Mouse (Mus musculus) bone marrow, adult 2 months (tissue): ENCODE data around the gene Lcor.

Experiments
- CTCF ChIP-seq: fragments of 200-500 bp; IDR thresholded peaks from 2 replicates; pipeline ENCODE4 v1.5.1; 2011; ENCODE audit warnings: low read length, control low read depth; ENCODE audit not compliant: control insufficient read depth, insufficient read depth
- POLR2A ChIP-seq: fragments of 200-500 bp; IDR thresholded peaks from 2 replicates; pipeline ENCODE4 v1.6.1; 2011; ENCODE audit warnings: low read depth, mild to moderate bottlenecking, control low read depth, low read length, borderline replicate concordance; ENCODE audit not compliant: control insufficient read depth

DNA sequence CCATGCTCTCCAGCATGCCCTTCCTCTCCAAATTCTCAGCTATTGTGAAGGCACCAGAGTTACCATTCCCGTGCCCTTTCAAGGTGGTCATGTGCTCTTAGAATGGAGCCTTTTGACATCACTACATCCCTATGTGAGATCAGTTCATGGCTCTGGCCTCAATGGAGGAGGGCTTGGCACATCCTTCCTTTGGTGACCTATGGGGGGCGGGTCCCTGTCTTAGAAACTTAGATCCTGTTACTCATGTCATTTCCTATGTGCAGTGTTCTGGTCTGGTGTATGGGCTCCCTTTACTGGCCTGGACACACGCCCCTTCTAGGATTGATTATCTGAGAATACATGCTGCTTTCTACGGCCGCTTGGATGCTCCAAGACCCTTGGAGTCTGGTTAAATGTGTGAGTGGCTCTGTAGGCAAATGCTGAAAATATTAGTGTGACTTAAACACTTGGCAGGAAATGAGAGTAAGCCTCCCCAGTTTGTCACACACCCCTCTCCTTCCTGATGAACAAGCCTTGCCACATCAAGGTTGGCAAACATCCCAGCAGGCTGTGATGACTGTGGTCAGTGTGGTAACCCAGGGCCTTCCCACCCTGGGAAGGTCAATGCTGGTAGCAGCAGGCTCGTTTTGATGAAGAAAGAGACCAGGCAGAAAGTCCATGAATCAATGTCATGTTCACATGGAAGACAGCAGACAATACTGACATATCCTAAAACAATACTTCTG is 114.9 kb downstream of the Lcor start:
- TF ChIP-seq POLR2A (no peak), CTCF (no peak)
